Mouse (Mus musculus): ENCODE results near the gene Chchd6.

GRCm38 (mm10) chr6:89499961-89500360 lies 95.5 kb downstream of the Chchd6 start:
- TF ChIP-seq CTCF (IDR thresholded peaks at IDR 0.05; ENCODE audit: insufficient read depth, low read length): no peak
- TF ChIP-seq POLR2A (IDR thresholded peaks at IDR 0.05; ENCODE audit: borderline replicate concordance, extremely low read depth, low read depth, low read length): no peak
